8 mouse cellular contexts compared by ENCODE assay signal in genomic region chr7:73533457-73533856, GRCm38 (mm10). TPM values are rescaled to one million over a fixed set of nuclear protein-coding genes. Genes with fewer than 3 reads are reported as not detected.
A peak's percentile ranks its signal among the peaks of the same experiment; 100 is the strongest.
DNase-seq lines count a peak whose midpoint lies in the region; ATAC-seq and TF ChIP-seq lines count a peak whose summit lies in the region.

No protein-coding gene starts in this region.

- no peaks in the 10 kb centered on the region for H3K36me3 ChIP-seq in lung, postnatal 0 days (ENCODE audit: insufficient read depth, low read length)
- no peaks in the 10 kb centered on the region; the same call in 1 of the 2 replicates for H3K36me3 ChIP-seq in hindbrain, postnatal 0 days (ENCODE audit: insufficient read depth, low read length)

- DNase-seq in adrenal gland, adult (ENCODE audit: inconsistent age in 2 of 2, low spot score in 1 of 2) = peak; percentile 62 to 87
- DNase-seq in adrenal gland, postnatal 25 days = no peak
- DNase-seq in lung, postnatal 0 days (ENCODE audit: low spot score) = peak; percentile 81
- no peak for DNase-seq in lung, adult 18-20 months
- no peak for DNase-seq in hindbrain, postnatal 0 days (ENCODE audit: low spot score)
- no peak for DNase-seq in layer of hippocampus, postnatal 36 days
- no peak for DNase-seq in urinary bladder, postnatal 4 days (ENCODE audit: low spot score in 2 of 2)

- no peak overlapping the region for H3K4me3 ChIP-seq in lung, postnatal 0 days (ENCODE audit: low read depth, low read length)
- H3K4me3 ChIP-seq in hindbrain, postnatal 0 days (ENCODE audit: low read length) = no peak overlapping the region
- H3K4me3 ChIP-seq in olfactory bulb, adult 2 months (ENCODE audit: insufficient read depth, low read depth, low read length) = no peak overlapping the region

- no peaks in the 10 kb centered on the region for H3K27me3 ChIP-seq in lung, postnatal 0 days (replicated peaks; ENCODE audit: insufficient read depth, low read length)
- no peaks in the 10 kb centered on the region for H3K27me3 ChIP-seq in hindbrain, postnatal 0 days (ENCODE audit: insufficient read depth, low read length)

- H3K9ac ChIP-seq in lung, postnatal 0 days (replicated peaks; ENCODE audit: low read depth) = peak overlapping the region; percentile 27
- peak overlapping the region; percentile 13; the same call in 1 of the 2 replicates for H3K9ac ChIP-seq in hindbrain, postnatal 0 days (replicated peaks; ENCODE audit: low read length)

- no peak for TF ChIP-seq POLR2A in olfactory bulb, adult 2 months (IDR thresholded peaks at IDR 0.05; ENCODE audit: insufficient read depth, low read depth, low read length)

- no peaks in the 10 kb centered on the region for H3K9me3 ChIP-seq in lung, postnatal 0 days (ENCODE audit: low read length)
- H3K9me3 ChIP-seq in hindbrain, postnatal 0 days (ENCODE audit: low read length) = no peaks in the 10 kb centered on the region

- 14% methylated on average over 2 of the region's 2 CpGs for WGBS in lung, postnatal 0 days
- 57% methylated on average over 2 of the region's 2 CpGs for WGBS in hindbrain, postnatal 0 days
- WGBS in olfactory bulb, adult 2 months = 10% methylated on average over 2 of the region's 2 CpGs

- TF ChIP-seq EP300 in lung, postnatal 0 days (IDR thresholded peaks at IDR 0.05) = no peak

- peak overlapping the region; percentile 84 for H3K27ac ChIP-seq in lung, postnatal 0 days (ENCODE audit: low read length)
- H3K27ac ChIP-seq in hindbrain, postnatal 0 days = peak overlapping the region; percentile 64
- peak overlapping the region; percentile 61 for H3K27ac ChIP-seq in olfactory bulb, adult 2 months (ENCODE audit: insufficient read depth, low read depth, low read length)

- no peak for ATAC-seq in lung, postnatal 0 days
- ATAC-seq in hindbrain, postnatal 0 days = no peak

- peak overlapping the region; percentile 23 for H3K4me2 ChIP-seq in lung, postnatal 0 days (replicated peaks; ENCODE audit: low read depth, low read length)
- H3K4me2 ChIP-seq in hindbrain, postnatal 0 days (ENCODE audit: low read depth, low read length) = no peak overlapping the region

- TF ChIP-seq CTCF in lung, postnatal 0 days (IDR thresholded peaks at IDR 0.05) = no peak
- TF ChIP-seq CTCF in hindbrain, postnatal 0 days (IDR thresholded peaks at IDR 0.05; ENCODE audit: low read depth) = no peak
- TF ChIP-seq CTCF in olfactory bulb, adult 2 months (IDR thresholded peaks at IDR 0.05; ENCODE audit: insufficient read depth, low read depth, low read length) = no peak

- peaks cover 35% of the 10 kb centered on the region for H3K4me1 ChIP-seq in lung, postnatal 0 days (ENCODE audit: insufficient read depth, low read depth, low read length)
- H3K4me1 ChIP-seq in hindbrain, postnatal 0 days (ENCODE audit: insufficient read depth, low read length) = peaks cover 12% of the 10 kb centered on the region
- peaks cover 6% of the 10 kb centered on the region for H3K4me1 ChIP-seq in olfactory bulb, adult 2 months (ENCODE audit: control insufficient read depth, insufficient read depth, low read length)

RNA-seq across cellular contexts. Expression of gene Chd2, which starts 8.2 kb away (rescaled TPM):
- 50.0 and 57.4 TPM in 2 replicates for total RNA-seq in adrenal gland, postnatal 25 days (2021)
- polyA plus RNA-seq in lung, postnatal 0 days (2015; fragmentation: Nextera tagmentation; extraction: Ambion mirVana) = 38.0 and 39.9 TPM in 2 replicates
- total RNA-seq in hindbrain, postnatal 0 days (2014; rRNA removed) = 33.4 and 35.2 TPM in 2 replicates
- polyA plus RNA-seq in hindbrain, postnatal 0 days (2015; fragmentation: Nextera tagmentation; extraction: Ambion mirVana) = 36.1 and 40.7 TPM in 2 replicates
- 211 and 544 TPM in 2 replicates for polyA plus RNA-seq in olfactory bulb, adult 2 months (2012; ENCODE audit: insufficient read depth, insufficient read length, low replicate concordance, missing spikeins)
- 10 to 100 TPM; 46.4 to 61.7 TPM for total RNA-seq in layer of hippocampus, postnatal 36 days (2021)

Comparison
In these comparisons a context has a peak if more than half of its experiments do, and no peak if none do; other contexts are left out.
1. DNase-seq: peak in adrenal gland, adult (2 of 2) and lung, postnatal 0 days (single experiment); none in adrenal gland, postnatal 25 days (single experiment), lung, adult 18-20 months (0 of 2), hindbrain, postnatal 0 days (single experiment), layer of hippocampus, postnatal 36 days (0 of 2) and urinary bladder, postnatal 4 days (0 of 2).
2. Peak in every context shown above with its lines, with median percentiles within 50 percentile points of each other: H3K27ac ChIP-seq.